Mouse (Mus musculus) G1E (cell line): Measurements from ENCODE around the gene Fmnl2.

Experiments
- CTCF ChIP-seq: IDR thresholded peaks from 2 replicates; pipeline ENCODE4 v1.5.1; 2012; ENCODE audit warnings: low read depth, low read length, inconsistent platforms, mixed read lengths
- GATA1 ChIP-seq: IDR thresholded peaks from 2 replicates; pipeline ENCODE4 v1.6.1; 2012; ENCODE audit warnings: borderline replicate concordance, low read length, inconsistent platforms, mixed read lengths
- POLR2AphosphoS5 ChIP-seq: IDR thresholded peaks from 2 replicates; pipeline ENCODE4 v1.6.1; 2012; ENCODE audit warnings: low read depth, low read length, inconsistent platforms; ENCODE audit not compliant: insufficient replicate concordance

GRCm38 (mm10) chr2:52809988-52810387 is 47.7 kb upstream of the Fmnl2 start:
- TF ChIP-seq POLR2AphosphoS5: no peak
- TF ChIP-seq GATA1: no peak
- no peak for TF ChIP-seq CTCF
